Mouse (Mus musculus) liver, postnatal 0 days (tissue): ENCODE results near the gene Rps27l.

ENCODE experiments used
- CTCF ChIP-seq: sonication (generic); IDR thresholded peaks from 2 replicates; pipeline ENCODE4 v1.5.1; 2016; ENCODE audit warnings: antibody characterized with exemption, low read depth
- EP300 ChIP-seq: IDR thresholded peaks from 2 replicates; pipeline ENCODE4 v1.6.1; 2016; ENCODE audit warnings: antibody characterized with exemption, low read depth, mild to moderate bottlenecking

- TF ChIP-seq CTCF (no peak), EP300 (no peak)
Measured at GRCm38 (mm10) chr9:66933869-66934808, 11.7 kb upstream of the Rps27l start.
